Mouse (Mus musculus): ENCODE measurements around the gene Gm26661. TPM values are rescaled to one million over a fixed set of nuclear protein-coding genes. Genes with fewer than 3 reads are reported as not detected.

Gm26661 gene
- total and polyA plus RNA-seq, 3 experiments: not detected

DNA sequence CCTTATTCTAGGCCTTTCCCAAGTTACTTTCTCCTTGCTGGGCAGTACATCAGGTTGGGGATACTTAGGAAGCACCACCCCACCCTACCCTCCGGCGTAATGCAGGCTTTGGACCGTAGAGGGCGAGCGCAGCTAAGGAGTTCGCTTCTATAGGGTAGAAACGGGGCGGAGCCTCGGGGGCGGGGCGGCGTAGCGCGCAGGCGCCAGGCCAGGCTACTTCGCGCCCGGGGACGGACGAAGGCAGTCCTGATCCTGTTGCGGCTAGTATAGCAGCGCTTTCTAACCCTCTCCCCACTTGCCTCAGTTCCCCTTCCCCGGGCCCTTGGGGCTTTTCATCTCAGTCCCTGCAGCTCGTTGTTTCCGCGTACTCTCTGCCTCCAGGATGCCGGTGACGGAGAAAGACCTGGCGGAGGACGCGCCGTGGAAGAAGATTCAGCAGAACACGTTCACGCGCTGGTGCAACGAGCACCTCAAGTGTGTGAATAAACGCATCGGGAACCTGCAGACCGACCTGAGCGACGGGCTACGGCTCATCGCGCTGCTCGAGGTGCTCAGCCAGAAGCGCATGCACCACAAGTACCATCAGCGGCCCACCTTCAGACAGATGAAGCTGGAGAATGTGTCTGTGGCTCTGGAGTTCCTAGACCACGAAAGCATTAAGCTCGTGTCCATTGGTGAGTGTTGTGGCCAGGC is 26.5 kb downstream of the Gm26661 start, which contains the start of gene Flnb:
Gene Flnb, plus strand, starts transcription at position 188 of the 693 bp plus-strand sequence.
- under 1% methylated on average over 49 of the region's 49 CpGs for WGBS
- Histone ChIP-seq H3K4me3 (peak within 1 kb of the TSS; percentile 69), H3K27me3 (ENCODE audit: control insufficient read depth, insufficient read depth, low read length) (no peaks in the 10 kb centered on the region), H3K36me3 (ENCODE audit: control insufficient read depth, insufficient read depth, low read length) (peaks cover 2% of the 10 kb centered on the region; the same call in 1 of the 2 replicates), H3K79me2 (replicated peaks; ENCODE audit: control insufficient read depth, insufficient read depth, low read length) (peaks cover 4% of the 10 kb centered on the region; the same call in 1 of the 2 replicates), H3K4me1 (ENCODE audit: control insufficient read depth, insufficient read depth, low read length) (peaks cover 12% of the 10 kb centered on the region), H3K9ac (ENCODE audit: low read depth, low read length) (peak within 1 kb of the TSS; percentile 75), H3K27ac (peak within 1 kb of the TSS; percentile 86)
- peak; percentile 96 to 99 for DNase-seq
- TF ChIP-seq EP300 (IDR thresholded peaks at IDR 0.05; ENCODE audit: insufficient read depth, low read depth, low read length) (0 out of 2 replicates have a peak, but pooled peaks have one; percentile 78), POLR2A (IDR thresholded peaks at IDR 0.05; ENCODE audit: insufficient read depth, low read depth, low read length) (peak; percentile 94), CTCF (IDR thresholded peaks at IDR 0.05) (peak; percentile 99)
- intact Hi-C loops (cut with DNase I): loop anchor here (1.0 to 5.0 kb wide), 6 partner anchors 33 to 224 kb away; partner anchors contain the start of gene Dnase1l3

DNA sequence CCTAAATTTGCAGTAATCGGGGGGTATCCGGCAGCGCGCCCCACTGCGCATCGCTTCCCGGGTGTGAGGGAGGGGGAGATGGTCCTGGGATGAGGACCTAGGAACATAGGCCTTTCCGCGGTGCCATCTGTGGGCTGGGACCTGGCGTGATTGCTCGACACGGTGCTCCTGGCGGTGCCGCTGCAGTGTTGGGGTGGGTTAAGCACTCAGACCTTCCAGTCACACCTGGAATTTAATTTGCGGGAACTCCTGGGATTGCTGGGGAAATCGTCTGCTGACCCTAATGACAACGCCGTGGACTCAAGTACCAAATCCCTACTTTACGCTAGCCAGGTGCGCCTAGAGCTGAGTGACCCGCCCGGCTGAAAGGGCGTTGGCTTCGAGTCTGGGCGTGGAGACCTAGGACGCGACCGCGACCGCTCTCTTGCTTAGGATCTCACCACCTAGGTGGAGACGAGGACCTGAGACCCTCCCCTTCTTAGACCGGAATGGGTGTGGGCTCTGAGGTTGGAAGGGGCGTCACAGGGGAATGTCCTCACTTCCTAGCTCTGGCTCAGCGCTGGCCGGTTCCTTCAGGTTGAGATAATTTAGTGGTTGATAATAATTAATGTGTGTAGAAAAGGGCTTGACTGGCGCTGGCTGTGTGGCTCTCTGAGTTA is 27.2 kb downstream of the Gm26661 start:
- TF ChIP-seq POLR2A (IDR thresholded peaks at IDR 0.05; ENCODE audit: insufficient read depth, low read depth, low read length): no peak
- 4% methylated on average over 36 of the region's 36 CpGs for WGBS
- Histone ChIP-seq H3K9ac (ENCODE audit: low read depth, low read length) (peak overlapping the region; percentile 75), H3K4me3 (peak overlapping the region; percentile 69), H3K79me2 (replicated peaks; ENCODE audit: control insufficient read depth, insufficient read depth, low read length) (peaks cover 4% of the 10 kb centered on the region; the same call in 1 of the 2 replicates), H3K4me1 (ENCODE audit: control insufficient read depth, insufficient read depth, low read length) (peaks cover 13% of the 10 kb centered on the region), H3K27me3 (ENCODE audit: control insufficient read depth, insufficient read depth, low read length) (no peaks in the 10 kb centered on the region), H3K27ac (peak overlapping the region; percentile 86), H3K36me3 (ENCODE audit: control insufficient read depth, insufficient read depth, low read length) (peaks cover 2% of the 10 kb centered on the region; the same call in 1 of the 2 replicates)
- DNase-seq: peak; percentile 34 to 42
- intact Hi-C loops (cut with DNase I): loop anchor here (1.0 to 5.0 kb wide), 5 partner anchors 33 to 224 kb away; no protein-coding TSS in a partner anchor

DNA sequence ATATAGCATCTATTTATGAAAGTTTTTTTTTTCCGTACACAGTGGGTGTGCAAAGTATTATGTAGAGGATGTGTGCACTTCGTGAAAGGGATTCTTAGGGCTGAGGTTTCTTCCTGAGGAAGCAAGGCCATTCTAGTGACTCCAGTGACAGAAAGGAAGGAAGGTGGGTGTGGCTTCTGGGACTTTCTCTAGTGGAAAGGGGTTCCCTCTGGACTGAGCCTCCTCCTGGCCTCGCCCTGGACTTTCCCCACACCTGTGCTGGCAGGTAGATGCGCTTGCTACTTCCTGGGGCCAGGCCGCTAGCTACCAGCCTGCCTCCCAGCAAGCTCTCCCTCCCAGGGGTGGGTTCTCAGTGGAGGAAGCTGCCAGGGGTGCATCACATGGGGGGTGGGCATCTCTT is 28.1 kb downstream of the Gm26661 start:
- H3K79me2 ChIP-seq (replicated peaks; ENCODE audit: control insufficient read depth, insufficient read depth, low read length): peaks cover 4% of the 10 kb centered on the region; the same call in 1 of the 2 replicates
- 60% methylated on average over 5 of the region's 5 CpGs for WGBS
- H3K4me3 ChIP-seq: peak overlapping the region; percentile 69
- intact Hi-C loops (cut with DNase I): loop anchor here (2.0 to 5.0 kb wide), 4 partner anchors 55 to 223 kb away; no protein-coding TSS in a partner anchor
- 0 out of 2 replicates have a peak, but pooled peaks have one; percentile 45 for TF ChIP-seq EP300 (IDR thresholded peaks at IDR 0.05; ENCODE audit: insufficient read depth, low read depth, low read length)
- TF ChIP-seq POLR2A (IDR thresholded peaks at IDR 0.05; ENCODE audit: insufficient read depth, low read depth, low read length): no peak
- peak overlapping the region; percentile 40 for H3K9ac ChIP-seq (ENCODE audit: low read depth, low read length)
- H3K4me1 ChIP-seq (ENCODE audit: control insufficient read depth, insufficient read depth, low read length): peaks cover 15% of the 10 kb centered on the region
- no peaks in the 10 kb centered on the region for H3K27me3 ChIP-seq (ENCODE audit: control insufficient read depth, insufficient read depth, low read length)
- H3K27ac ChIP-seq: peak overlapping the region; percentile 86
- peaks cover 2% of the 10 kb centered on the region; the same call in 1 of the 2 replicates for H3K36me3 ChIP-seq (ENCODE audit: control insufficient read depth, insufficient read depth, low read length)
- DNase-seq: peak; percentile 45 to 49

DNA sequence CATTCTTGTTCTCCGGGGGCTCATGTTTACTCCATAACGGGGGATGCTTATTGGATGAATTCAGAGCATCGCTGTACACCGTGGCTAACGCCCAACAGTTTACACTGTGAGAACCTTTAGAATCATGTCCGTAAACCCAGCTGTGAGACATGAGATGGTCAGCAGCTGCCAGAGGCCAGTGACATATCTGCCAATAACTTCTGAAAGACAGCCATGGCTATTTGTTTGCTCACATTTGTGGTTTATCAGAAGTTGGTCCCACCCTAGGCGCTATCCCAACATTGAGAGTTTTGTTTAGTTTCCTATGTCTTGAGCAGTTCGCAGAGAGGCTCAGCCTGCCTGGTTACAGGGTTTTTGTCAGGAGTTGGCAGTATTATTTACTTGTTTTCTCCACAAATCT is 30.0 kb downstream of the Gm26661 start:
- H3K36me3 ChIP-seq (ENCODE audit: control insufficient read depth, insufficient read depth, low read length): peaks cover 8% of the 10 kb centered on the region; the same call in 1 of the 2 replicates
- TF ChIP-seq CTCF (IDR thresholded peaks at IDR 0.05) (no peak), EP300 (IDR thresholded peaks at IDR 0.05; ENCODE audit: insufficient read depth, low read depth, low read length) (no peak), POLR2A (IDR thresholded peaks at IDR 0.05; ENCODE audit: insufficient read depth, low read depth, low read length) (no peak)
- WGBS: 59% methylated on average over 8 of the region's 8 CpGs
- no peak for DNase-seq
- intact Hi-C loops (cut with DNase I): no loop called here
- no peak overlapping the region for H3K9ac ChIP-seq (ENCODE audit: low read depth, low read length)
- no peaks in the 10 kb centered on the region for H3K27me3 ChIP-seq (ENCODE audit: control insufficient read depth, insufficient read depth, low read length)
- peaks cover 4% of the 10 kb centered on the region for H3K79me2 ChIP-seq (replicated peaks; ENCODE audit: control insufficient read depth, insufficient read depth, low read length)
- peaks cover 23% of the 10 kb centered on the region for H3K4me1 ChIP-seq (ENCODE audit: control insufficient read depth, insufficient read depth, low read length)
- no peak overlapping the region for H3K27ac ChIP-seq
- no peak overlapping the region for H3K4me3 ChIP-seq

DNA sequence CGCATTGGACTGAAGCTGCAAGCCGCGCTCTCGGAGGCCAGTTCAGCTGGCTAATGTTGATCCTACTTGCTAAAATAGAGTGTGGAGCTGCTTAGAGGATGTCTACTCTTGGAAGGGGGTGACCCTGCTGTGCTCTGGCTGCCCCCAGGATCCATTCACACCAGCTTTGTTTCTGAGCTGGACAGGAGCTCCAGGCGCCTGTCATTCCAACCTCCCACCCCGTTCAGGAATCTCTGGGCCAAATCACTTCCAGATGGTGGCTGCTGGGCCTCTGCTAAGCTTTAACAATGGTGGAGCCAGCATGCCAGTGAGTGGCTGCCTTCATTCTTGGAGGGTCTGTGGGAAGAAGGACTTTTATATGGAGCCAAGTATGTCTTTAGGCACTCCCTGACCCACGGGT is 31.3 kb downstream of the Gm26661 start:
- Histone ChIP-seq H3K9ac (ENCODE audit: low read depth, low read length) (no peak overlapping the region), H3K79me2 (replicated peaks; ENCODE audit: control insufficient read depth, insufficient read depth, low read length) (peaks cover 4% of the 10 kb centered on the region), H3K4me1 (ENCODE audit: control insufficient read depth, insufficient read depth, low read length) (peaks cover 28% of the 10 kb centered on the region), H3K4me3 (no peak overlapping the region), H3K27me3 (ENCODE audit: control insufficient read depth, insufficient read depth, low read length) (no peaks in the 10 kb centered on the region), H3K27ac (no peak overlapping the region; the same call in 1 of the 2 replicates), H3K36me3 (ENCODE audit: control insufficient read depth, insufficient read depth, low read length) (peaks cover 12% of the 10 kb centered on the region)
- peak in 1 of 2 experiments; percentile 37 for DNase-seq
- 50% methylated on average over 7 of the region's 7 CpGs for WGBS
- intact Hi-C loops (cut with DNase I): no loop called here
- no peak for TF ChIP-seq POLR2A (IDR thresholded peaks at IDR 0.05; ENCODE audit: insufficient read depth, low read depth, low read length)

Measured in heart, adult 2 months (tissue).